Mouse (Mus musculus): ENCODE results near the gene Sorcs2. TPM values are rescaled to one million over a fixed set of nuclear protein-coding genes. Genes with fewer than 3 reads are reported as not detected.

The Sorcs2 gene
- polyA plus RNA-seq, 1 experiment: 24.9 TPM

GRCm38 (mm10) chr5:36112696-36113095 lies 285.2 kb downstream of the Sorcs2 start:
- H3K4me3 ChIP-seq (ENCODE audit: insufficient read depth, low read depth, low read length): no peak overlapping the region
- no peak overlapping the region for H3K27ac ChIP-seq (replicated peaks; ENCODE audit: low read depth, low read length)

GRCm38 (mm10) chr5:36111516-36111915 lies 286.4 kb downstream of the Sorcs2 start:
- Histone ChIP-seq H3K4me3 (ENCODE audit: insufficient read depth, low read depth, low read length) (no peak overlapping the region), H3K27ac (replicated peaks; ENCODE audit: low read depth, low read length) (no peak overlapping the region), H3K4me1 (ENCODE audit: control insufficient read depth, insufficient read depth, insufficient read length, low read length) (no peaks in the 10 kb centered on the region)

More at GRCm38 (mm10) chr5:36112696-36113095, 285.2 kb downstream of the Sorcs2 start:
- H3K4me1 ChIP-seq (ENCODE audit: control insufficient read depth, insufficient read depth, insufficient read length, low read length): no peaks in the 10 kb centered on the region

DNA sequence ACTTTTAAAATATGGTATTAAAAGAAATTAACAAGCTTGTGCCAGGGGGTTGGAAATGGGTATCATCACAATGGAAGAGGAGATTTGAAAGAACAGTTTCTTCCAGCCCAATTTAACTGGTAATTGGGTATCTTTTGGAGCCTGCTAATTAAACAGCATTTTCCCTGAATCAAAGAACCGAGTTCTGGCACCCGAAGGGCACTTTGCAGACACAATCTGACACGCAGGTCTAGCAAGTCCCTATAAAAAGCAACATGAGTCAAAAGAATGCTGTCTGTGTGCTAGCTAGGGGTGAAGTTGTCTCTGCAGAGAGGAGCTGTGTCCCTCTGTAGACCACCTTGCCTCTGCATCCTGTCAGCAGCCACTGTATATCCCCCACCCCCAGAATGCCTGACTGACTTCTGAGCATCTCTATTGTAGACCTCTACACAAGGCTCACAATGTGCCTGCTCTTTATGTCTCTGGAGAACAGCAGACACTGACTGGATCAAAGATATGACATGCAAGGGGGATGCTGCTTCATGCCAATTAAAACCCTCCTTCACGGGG lies 289.5 kb downstream of the Sorcs2 start:
- Histone ChIP-seq H3K4me3 (ENCODE audit: insufficient read depth, low read depth, low read length) (no peak overlapping the region), H3K27ac (replicated peaks; ENCODE audit: low read depth, low read length) (no peak overlapping the region), H3K4me1 (ENCODE audit: control insufficient read depth, insufficient read depth, insufficient read length, low read length) (no peaks in the 10 kb centered on the region)

GRCm38 (mm10) chr5:36103483-36103882 lies 294.5 kb downstream of the Sorcs2 start:
- Histone ChIP-seq H3K27ac (replicated peaks; ENCODE audit: low read depth, low read length) (no peak overlapping the region), H3K4me1 (ENCODE audit: control insufficient read depth, insufficient read depth, insufficient read length, low read length) (no peaks in the 10 kb centered on the region), H3K4me3 (ENCODE audit: insufficient read depth, low read depth, low read length) (no peak overlapping the region)

DNA sequence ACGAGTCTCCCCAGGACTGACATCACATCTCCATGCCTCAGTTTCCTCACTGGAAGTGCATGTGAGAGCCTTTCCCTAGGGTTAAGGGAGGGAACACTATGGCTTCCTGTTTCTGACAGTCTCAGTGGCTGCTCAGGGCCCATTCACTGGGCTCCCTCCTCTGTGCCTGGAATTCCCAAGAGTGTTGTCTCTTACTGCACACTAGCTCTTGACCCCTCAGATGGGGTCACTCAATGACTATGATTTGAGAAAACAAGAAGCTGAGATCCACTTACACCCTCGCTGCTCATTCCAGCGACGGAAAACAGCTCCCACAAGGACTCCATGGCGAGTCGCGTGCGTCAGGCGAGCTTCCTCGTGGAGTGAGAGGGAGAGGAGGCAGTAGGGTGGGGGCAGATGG lies 296.8 kb downstream of the Sorcs2 start:
- Histone ChIP-seq H3K4me1 (ENCODE audit: control insufficient read depth, insufficient read depth, insufficient read length, low read length) (no peaks in the 10 kb centered on the region), H3K4me3 (ENCODE audit: insufficient read depth, low read depth, low read length) (no peak overlapping the region), H3K27ac (replicated peaks; ENCODE audit: low read depth, low read length) (no peak overlapping the region)

DNA sequence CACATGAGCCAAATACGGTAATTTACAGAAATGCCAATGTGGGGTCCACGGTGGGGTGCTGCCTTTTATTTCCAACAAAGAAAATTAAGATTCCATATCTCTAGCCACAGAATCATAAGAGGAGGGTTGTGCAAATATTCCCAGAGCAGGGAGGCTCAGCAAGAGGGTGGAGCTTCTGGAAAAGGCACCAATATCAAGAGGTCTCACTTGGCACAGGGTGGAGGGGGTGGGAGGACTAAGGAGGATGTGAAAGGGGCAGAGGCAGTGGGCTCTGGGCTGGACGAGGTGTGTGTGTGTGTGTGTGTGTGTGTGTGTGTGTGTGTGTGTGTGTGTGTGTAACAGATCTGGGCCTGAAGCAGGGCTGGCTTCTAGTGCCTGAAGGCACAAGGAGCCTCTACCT lies 297.5 kb downstream of the Sorcs2 start:
- Histone ChIP-seq H3K4me1 (ENCODE audit: control insufficient read depth, insufficient read depth, insufficient read length, low read length) (no peaks in the 10 kb centered on the region), H3K4me3 (ENCODE audit: insufficient read depth, low read depth, low read length) (no peak overlapping the region), H3K27ac (replicated peaks; ENCODE audit: low read depth, low read length) (no peak overlapping the region)

DNA sequence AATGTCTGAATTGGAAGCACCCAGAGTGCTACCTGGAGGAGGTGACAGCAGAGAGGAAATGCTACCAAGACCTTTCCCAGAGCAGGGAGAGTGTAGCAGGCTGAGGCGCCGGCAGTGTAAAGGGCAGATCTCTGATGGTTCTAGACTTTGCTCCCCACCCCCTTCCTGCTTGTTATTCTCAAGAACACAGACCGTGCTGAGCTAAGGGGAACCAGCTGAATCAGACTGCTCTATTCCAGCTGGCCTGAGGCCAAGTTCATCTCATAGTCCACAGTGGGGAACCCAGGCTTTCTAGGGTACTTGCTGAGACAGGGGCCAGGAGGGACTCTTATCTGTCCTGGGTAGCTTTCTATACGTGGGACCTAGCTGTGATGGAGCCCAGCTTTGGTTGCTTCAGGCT lies 298.3 kb downstream of the Sorcs2 start:
- H3K4me1 ChIP-seq (ENCODE audit: control insufficient read depth, insufficient read depth, insufficient read length, low read length): no peaks in the 10 kb centered on the region
- H3K4me3 ChIP-seq (ENCODE audit: insufficient read depth, low read depth, low read length): no peak overlapping the region
- H3K27ac ChIP-seq (replicated peaks; ENCODE audit: low read depth, low read length): no peak overlapping the region

GRCm38 (mm10) chr5:36096046-36096445 lies 301.9 kb downstream of the Sorcs2 start:
- Histone ChIP-seq H3K4me3 (ENCODE audit: insufficient read depth, low read depth, low read length) (no peak overlapping the region), H3K27ac (replicated peaks; ENCODE audit: low read depth, low read length) (no peak overlapping the region), H3K4me1 (ENCODE audit: control insufficient read depth, insufficient read depth, insufficient read length, low read length) (no peaks in the 10 kb centered on the region)

DNA sequence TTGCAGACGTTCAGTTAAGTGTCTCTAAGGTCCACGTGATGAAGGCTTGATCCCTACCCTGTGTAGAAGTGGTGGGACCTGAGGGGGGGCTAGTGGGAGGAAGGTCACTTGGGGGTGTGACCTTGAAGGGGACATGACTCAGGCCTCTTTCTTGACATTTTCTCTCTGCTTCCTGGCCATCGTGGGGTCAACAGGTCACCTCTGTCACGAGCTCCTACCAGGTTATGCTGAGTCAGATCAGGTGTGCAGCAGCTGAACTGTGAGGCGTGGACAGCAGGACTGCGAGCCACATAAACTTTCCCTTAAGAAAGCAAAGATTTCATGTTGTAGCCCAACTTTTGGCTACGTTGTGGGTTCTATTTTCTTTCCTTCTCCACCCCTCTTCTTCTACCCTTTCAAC lies 307.9 kb downstream of the Sorcs2 start:
- no peaks in the 10 kb centered on the region for H3K4me1 ChIP-seq (ENCODE audit: control insufficient read depth, insufficient read depth, insufficient read length, low read length)
- H3K27ac ChIP-seq (replicated peaks; ENCODE audit: low read depth, low read length): no peak overlapping the region
- H3K4me3 ChIP-seq (ENCODE audit: insufficient read depth, low read depth, low read length): no peak overlapping the region

- no peak overlapping the region for H3K4me3 ChIP-seq (ENCODE audit: insufficient read depth, low read depth, low read length)
- no peak overlapping the region for H3K27ac ChIP-seq (replicated peaks; ENCODE audit: low read depth, low read length)
- no peaks in the 10 kb centered on the region for H3K4me1 ChIP-seq (ENCODE audit: control insufficient read depth, insufficient read depth, insufficient read length, low read length)
These were observed 308.7 kb downstream of the Sorcs2 start for GRCm38 (mm10) chr5:36089243-36089642.

DNA sequence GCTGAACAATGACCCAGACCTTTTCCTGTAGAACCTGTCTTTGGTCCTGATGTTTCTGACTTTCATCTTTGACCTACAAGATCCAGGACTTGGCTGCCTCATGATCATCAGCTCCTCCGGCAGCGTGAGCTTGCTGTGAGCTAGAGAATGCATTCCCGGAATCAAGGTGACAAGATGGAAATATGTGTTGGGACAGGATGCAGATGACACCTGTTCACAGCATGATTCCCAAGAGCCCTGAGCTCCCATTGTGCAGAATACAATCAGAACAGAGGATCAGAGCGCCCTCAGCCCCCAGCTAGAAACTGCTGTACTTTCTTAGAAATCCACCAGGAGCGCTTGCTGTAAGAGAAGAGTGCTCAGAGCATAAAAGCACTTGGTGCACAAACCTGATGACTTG lies 311.0 kb downstream of the Sorcs2 start:
- Histone ChIP-seq H3K4me3 (ENCODE audit: insufficient read depth, low read depth, low read length) (no peak overlapping the region), H3K4me1 (ENCODE audit: control insufficient read depth, insufficient read depth, insufficient read length, low read length) (no peaks in the 10 kb centered on the region), H3K27ac (replicated peaks; ENCODE audit: low read depth, low read length) (no peak overlapping the region)

DNA sequence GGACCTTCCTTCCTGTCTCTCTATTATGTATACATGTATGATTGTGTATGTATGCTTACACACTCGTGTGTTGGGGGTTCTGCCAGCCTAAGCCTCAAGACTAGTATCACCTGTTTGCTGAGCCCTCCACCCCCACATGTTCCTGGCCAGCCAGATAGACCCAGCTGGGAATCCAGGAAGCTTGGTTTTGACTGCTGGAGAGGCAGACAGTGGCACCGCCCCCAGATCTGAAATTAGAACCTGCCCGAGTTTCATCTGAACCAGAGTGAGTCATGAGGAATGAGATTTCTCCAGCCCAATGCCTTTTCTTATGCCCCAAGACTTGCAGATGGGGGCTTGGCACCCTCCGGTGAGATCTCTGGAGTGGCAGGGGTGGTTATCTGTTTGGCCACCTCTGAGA lies 312.3 kb downstream of the Sorcs2 start:
- Histone ChIP-seq H3K4me3 (ENCODE audit: insufficient read depth, low read depth, low read length) (no peak overlapping the region), H3K4me1 (ENCODE audit: control insufficient read depth, insufficient read depth, insufficient read length, low read length) (no peaks in the 10 kb centered on the region), H3K27ac (replicated peaks; ENCODE audit: low read depth, low read length) (no peak overlapping the region)

DNA sequence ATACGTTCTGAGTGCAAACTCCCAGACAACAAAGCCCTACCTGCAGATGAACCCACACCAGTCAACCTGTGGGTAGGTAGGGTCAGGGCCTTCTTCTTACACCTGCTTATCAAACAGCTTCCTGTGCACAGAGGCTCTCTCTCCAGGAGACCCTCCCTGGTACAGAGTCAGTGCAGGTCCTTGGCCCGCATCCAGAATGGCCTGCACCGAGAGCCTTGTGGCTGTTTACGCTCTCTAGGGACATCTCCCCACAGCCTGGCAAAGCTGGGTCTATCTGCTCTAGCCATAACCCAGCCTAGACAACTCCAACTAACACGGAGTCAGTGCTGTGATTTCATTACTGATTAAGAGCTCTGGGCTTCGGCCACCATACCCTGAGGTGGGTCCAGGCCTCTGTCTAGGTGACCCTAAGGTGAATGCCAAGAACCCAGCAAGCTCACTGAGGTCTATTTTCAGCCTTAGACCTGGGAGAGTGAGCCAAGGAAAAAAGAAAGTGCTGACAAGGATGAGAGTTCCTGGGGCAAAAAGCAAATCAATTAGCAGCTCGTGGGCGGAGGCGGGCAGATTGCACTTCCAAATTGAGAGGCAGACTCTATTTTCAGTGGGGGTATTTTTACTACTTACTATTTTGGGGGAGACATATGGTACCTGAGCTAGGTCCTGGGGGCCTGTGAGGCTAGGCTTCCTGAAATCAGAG lies 313.9 kb downstream of the Sorcs2 start:
- Histone ChIP-seq H3K4me1 (ENCODE audit: control insufficient read depth, insufficient read depth, insufficient read length, low read length) (no peaks in the 10 kb centered on the region), H3K27ac (replicated peaks; ENCODE audit: low read depth, low read length) (no peak overlapping the region), H3K4me3 (ENCODE audit: insufficient read depth, low read depth, low read length) (no peak overlapping the region)

DNA sequence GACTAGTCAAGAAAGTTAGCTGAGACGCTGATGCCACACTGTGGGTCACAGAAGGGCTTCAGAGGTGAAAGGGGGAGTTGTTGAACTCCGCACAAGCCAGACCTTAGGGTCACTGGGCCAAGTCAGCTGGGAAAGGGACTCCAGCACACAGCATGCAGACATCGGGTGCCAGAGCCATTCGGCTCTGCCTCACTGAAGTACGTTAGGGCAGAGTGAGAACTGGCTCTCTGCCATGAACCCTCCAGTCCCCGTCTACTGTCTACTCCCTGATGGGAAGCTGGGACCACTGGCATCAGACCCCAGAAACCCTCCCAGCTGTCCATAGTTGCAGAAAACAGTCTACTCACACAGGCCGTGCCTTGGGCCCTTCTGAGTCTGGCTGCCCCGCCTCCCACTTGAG lies 316.9 kb downstream of the Sorcs2 start:
- Histone ChIP-seq H3K27ac (replicated peaks; ENCODE audit: low read depth, low read length) (no peak overlapping the region), H3K4me3 (ENCODE audit: insufficient read depth, low read depth, low read length) (no peak overlapping the region), H3K4me1 (ENCODE audit: control insufficient read depth, insufficient read depth, insufficient read length, low read length) (no peaks in the 10 kb centered on the region)

DNA sequence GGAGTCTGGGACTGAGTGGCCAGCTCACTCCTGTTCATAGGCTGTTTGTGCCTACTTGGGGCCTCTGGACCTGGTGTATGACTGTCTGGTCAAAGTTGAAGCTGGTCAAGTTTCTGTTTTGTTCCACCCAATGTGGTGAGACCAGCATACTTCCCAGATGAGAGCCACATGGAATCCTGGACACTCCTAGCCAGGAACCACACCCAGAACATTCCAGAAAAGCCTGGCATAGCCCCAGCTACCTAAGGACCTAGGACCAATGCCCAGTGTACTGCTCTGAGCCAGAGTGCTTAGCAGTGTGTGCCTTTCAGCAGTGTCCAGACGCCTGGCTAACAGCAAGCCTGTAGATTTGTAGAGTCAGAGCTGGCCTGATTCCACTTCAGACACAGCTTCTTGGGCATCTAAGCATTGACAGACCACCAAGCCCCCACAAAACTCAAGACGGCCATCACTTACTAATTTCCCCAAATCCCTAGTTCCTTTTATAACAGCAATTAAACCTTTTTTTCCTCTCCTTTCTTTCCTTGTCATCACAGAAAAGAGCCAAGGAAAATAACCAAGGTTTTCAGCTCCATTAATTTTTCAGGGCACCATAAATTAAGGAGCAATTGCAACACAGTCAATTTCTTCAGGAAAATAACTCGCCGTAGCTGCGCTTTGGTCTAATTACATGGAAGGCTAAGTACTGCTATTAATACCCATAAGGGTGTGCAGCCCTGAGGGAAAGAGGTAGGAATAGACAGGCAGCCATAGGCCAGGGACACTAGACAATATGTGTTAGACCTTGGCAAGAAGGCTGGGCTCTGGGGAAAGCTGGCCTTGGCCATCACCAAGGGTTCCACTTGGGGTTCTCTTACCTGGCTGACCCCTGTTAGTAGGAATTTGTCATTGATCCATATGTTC lies 322.5 kb downstream of the Sorcs2 start:
- no peaks in the 10 kb centered on the region for H3K4me1 ChIP-seq (ENCODE audit: control insufficient read depth, insufficient read depth, insufficient read length, low read length)
- H3K4me3 ChIP-seq (ENCODE audit: insufficient read depth, low read depth, low read length): no peak overlapping the region
- no peak overlapping the region for H3K27ac ChIP-seq (replicated peaks; ENCODE audit: low read depth, low read length)
